Mouse (Mus musculus): ENCODE data around the gene Gprc5c.

DNA sequence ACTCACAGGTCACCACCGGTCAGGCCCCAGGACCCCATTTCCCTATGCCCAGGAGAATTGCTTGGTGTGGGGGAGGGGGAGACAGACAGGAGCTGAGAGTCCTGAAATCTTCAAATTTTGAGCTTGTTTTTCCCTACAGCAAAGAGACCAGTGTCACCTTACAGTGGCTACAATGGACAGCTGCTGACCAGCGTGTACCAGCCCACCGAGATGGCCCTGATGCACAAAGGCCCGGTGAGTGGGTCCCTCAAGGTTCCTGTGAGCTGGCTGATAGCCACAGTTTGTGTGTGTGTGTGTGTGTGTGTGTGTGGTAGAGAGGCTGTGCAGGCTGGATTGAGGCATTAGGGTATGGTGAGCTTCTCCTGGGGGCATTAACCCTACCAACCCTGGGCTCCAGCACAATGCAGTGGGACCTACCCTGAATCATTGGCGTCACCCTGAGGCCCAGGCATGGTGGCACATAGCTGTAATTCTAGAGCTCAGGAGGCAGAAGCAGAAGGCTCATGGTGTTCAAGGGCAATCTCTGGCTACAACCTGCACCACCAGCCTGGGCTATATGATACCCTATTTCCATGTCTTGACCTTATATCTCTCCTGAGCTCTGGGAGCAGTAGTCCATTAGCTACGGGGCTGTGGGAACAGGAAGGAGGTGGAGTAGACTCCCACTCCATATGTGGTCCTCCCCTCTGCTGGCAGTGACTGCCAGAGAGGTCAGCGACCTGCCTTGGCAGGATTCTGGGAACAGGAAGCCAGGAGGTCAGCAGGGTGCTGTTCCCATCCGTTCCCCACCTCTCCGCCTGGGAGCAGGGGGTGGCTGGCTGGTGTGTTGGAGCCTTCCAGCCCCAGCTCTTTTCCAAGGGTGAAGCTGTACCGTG, 15.8 kb downstream of the Gprc5c start:
- TF ChIP-seq CTCF (IDR thresholded peaks at IDR 0.05; ENCODE audit: low read depth) (no peak), EP300 (IDR thresholded peaks at IDR 0.05; ENCODE audit: low read depth) (peak; percentile 69)

Measured in liver, postnatal 0 days (tissue).